Mouse (Mus musculus) heart, adult 2 months (tissue): ENCODE data around the gene Pcnx. TPM values are rescaled to one million over a fixed set of nuclear protein-coding genes. Genes with fewer than 3 reads are reported as not detected.

Experiments
- DNase-seq, 2 experiments: peaks; one replicate each; pipeline ENCODE4 v3.0.0; 2021
- H3K27ac ChIP-seq: fragments of 200-600 bp; 2 replicates; pipeline ENCODE4 v1.8.1; 2022
- H3K27me3 ChIP-seq: fragments of 200-500 bp; 2 replicates; pipeline ENCODE4 v1.6.1; 2012; ENCODE audit warnings: mild to moderate bottlenecking, low read length, inconsistent platforms, mixed read lengths; ENCODE audit not compliant: control insufficient read depth, insufficient read depth
- H3K36me3 ChIP-seq: fragments of 200-500 bp; 2 replicates; pipeline ENCODE4 v1.6.1; 2012; ENCODE audit warnings: low read length, inconsistent platforms; ENCODE audit not compliant: control insufficient read depth, insufficient read depth
- H3K4me1 ChIP-seq: fragments of 200-500 bp; 2 replicates; pipeline ENCODE4 v1.6.1; 2011; ENCODE audit warnings: low read length; ENCODE audit not compliant: control insufficient read depth, insufficient read depth
- H3K4me3 ChIP-seq: fragments of 200-600 bp; 2 replicates; pipeline ENCODE4 v1.8.1; 2022
- H3K79me2 ChIP-seq: fragments of 200-500 bp; replicated peaks from 2 replicates; pipeline ENCODE4 v1.6.1; 2012; ENCODE audit warnings: mild to moderate bottlenecking, inconsistent platforms, low read length, moderate library complexity, mixed read lengths; ENCODE audit not compliant: control insufficient read depth, insufficient read depth
- H3K9ac ChIP-seq: fragments of 200-500 bp; 2 replicates; pipeline ENCODE4 v1.6.1; 2012; ENCODE audit warnings: low read depth, mild to moderate bottlenecking, control low read depth, inconsistent platforms, low read length, mixed read lengths
- CTCF ChIP-seq: fragments of 200-600 bp; IDR thresholded peaks from 2 replicates; pipeline ENCODE4 v1.8.1; 2022; ENCODE audit warnings: antibody characterized with exemption, mild to moderate bottlenecking, moderate library complexity
- EP300 ChIP-seq: fragments of 200-500 bp; IDR thresholded peaks from 2 replicates; pipeline ENCODE4 v1.6.1; 2011; ENCODE audit warnings: low read depth, low read length, control low read depth; ENCODE audit not compliant: insufficient read depth
- POLR2A ChIP-seq: fragments of 200-500 bp; IDR thresholded peaks from 2 replicates; pipeline ENCODE4 v1.6.1; 2011; ENCODE audit warnings: mild to moderate bottlenecking, low read depth, low read length, control low read depth; ENCODE audit not compliant: insufficient read depth
- WGBS: fragments of 180-500 bp; shearing (Covaris S2); methylation state at CpG from one replicate; pipeline ENCODE4 v1.1.7; 2018; 5-methylcytosine and 5-hydroxymethylcytosine counted together
- intact Hi-C: fragments of 180-260 bp; cut with DNase I; formaldehyde crosslinking; loops from one replicate; pipeline ENCODE4 v1.15.1; 2025
- polyA plus RNA-seq: library from polyadenylated mRNA; depleted of rRNA; stranded (reverse); fragments of >200 nt; gene quantifications from 2 replicates; pipeline ENCODE4 v1.2.3, GENCODE M21; 2012
- total RNA-seq, 2 experiments: library from RNA; stranded (reverse); gene quantifications; 2 replicates each; pipeline ENCODE4 v1.2.3; 2021

Gene Pcnx
- total and polyA plus RNA-seq, 3 experiments, result 25.4 to 61.7 (median 58.3) TPM

- no peak for TF ChIP-seq CTCF
- TF ChIP-seq POLR2A, result no peak
- no peak for TF ChIP-seq EP300
- H3K4me3 ChIP-seq, result no peak overlapping the region
- WGBS, result 91% methylated on average over 4 of the region's 4 CpGs
- H3K4me1 ChIP-seq, result peaks cover 1% of the 10 kb centered on the region; the same call in 1 of the 2 replicates
- H3K27ac ChIP-seq, result no peak overlapping the region
- no peak for DNase-seq
- intact Hi-C loops, result no loop called here
- H3K9ac ChIP-seq, result no peak overlapping the region
- no peaks in the 10 kb centered on the region for H3K27me3 ChIP-seq
- H3K36me3 ChIP-seq, result no peaks in the 10 kb centered on the region
- no peaks in the 10 kb centered on the region for H3K79me2 ChIP-seq
Observed at GRCm38 (mm10) chr12:81820700-81821099, 39.1 kb upstream of the Pcnx start.

GRCm38 (mm10) chr12:81822176-81822575 lies 37.6 kb upstream of the Pcnx start:
- H3K27ac ChIP-seq, result no peak overlapping the region
- H3K4me3 ChIP-seq, result no peak overlapping the region
- no peaks in the 10 kb centered on the region for H3K36me3 ChIP-seq
- no peak for DNase-seq
- WGBS, result 79% methylated on average over 4 of the region's 4 CpGs
- no peak overlapping the region for H3K9ac ChIP-seq
- TF ChIP-seq POLR2A (no peak), EP300 (no peak), CTCF (no peak)
- H3K4me1 ChIP-seq, result no peaks in the 10 kb centered on the region; the same call in 1 of the 2 replicates
- intact Hi-C loops, result no loop called here
- H3K27me3 ChIP-seq, result no peaks in the 10 kb centered on the region
- no peaks in the 10 kb centered on the region for H3K79me2 ChIP-seq

GRCm38 (mm10) chr12:81822778-81823480 lies 36.9 kb upstream of the Pcnx start:
- no peak for DNase-seq
- Histone ChIP-seq H3K4me1 (no peaks in the 10 kb centered on the region), H3K27ac (no peak overlapping the region), H3K9ac (no peak overlapping the region), H3K36me3 (no peaks in the 10 kb centered on the region), H3K79me2 (no peaks in the 10 kb centered on the region), H3K27me3 (no peaks in the 10 kb centered on the region), H3K4me3 (no peak overlapping the region)
- WGBS, result 89% methylated on average over 4 of the region's 4 CpGs
- intact Hi-C loops, result no loop called here
- TF ChIP-seq EP300 (no peak), CTCF (no peak), POLR2A (no peak)

GRCm38 (mm10) chr12:81828355-81828754 lies 31.5 kb upstream of the Pcnx start:
- H3K79me2 ChIP-seq, result no peaks in the 10 kb centered on the region
- H3K9ac ChIP-seq, result no peak overlapping the region
- no peak for TF ChIP-seq POLR2A
- TF ChIP-seq CTCF, result no peak
- TF ChIP-seq EP300, result no peak
- H3K36me3 ChIP-seq, result no peaks in the 10 kb centered on the region
- no peak for DNase-seq
- intact Hi-C loops, result no loop called here
- no peak overlapping the region for H3K4me3 ChIP-seq
- 88% methylated on average over 2 of the region's 2 CpGs for WGBS
- H3K27ac ChIP-seq, result no peak overlapping the region
- no peaks in the 10 kb centered on the region; the same call in 1 of the 2 replicates for H3K4me1 ChIP-seq
- no peaks in the 10 kb centered on the region for H3K27me3 ChIP-seq

GRCm38 (mm10) chr12:81832039-81832738 lies 27.6 kb upstream of the Pcnx start:
- WGBS, result 51% methylated on average over 5 of the region's 5 CpGs
- no peak for DNase-seq

GRCm38 (mm10) chr12:81833094-81833493 lies 26.7 kb upstream of the Pcnx start:
- Histone ChIP-seq H3K79me2 (no peaks in the 10 kb centered on the region), H3K36me3 (no peaks in the 10 kb centered on the region)
- DNase-seq, result no peak

More at GRCm38 (mm10) chr12:81832039-81832738, 27.6 kb upstream of the Pcnx start:
- Histone ChIP-seq H3K4me3 (no peak overlapping the region), H3K9ac (no peak overlapping the region), H3K27ac (no peak overlapping the region), H3K4me1 (no peaks in the 10 kb centered on the region; the same call in 1 of the 2 replicates), H3K36me3 (no peaks in the 10 kb centered on the region), H3K27me3 (no peaks in the 10 kb centered on the region), H3K79me2 (no peaks in the 10 kb centered on the region)
- no peak for TF ChIP-seq POLR2A
- no peak for TF ChIP-seq CTCF
- TF ChIP-seq EP300, result no peak
- intact Hi-C loops, result no loop called here

More at GRCm38 (mm10) chr12:81833094-81833493, 26.7 kb upstream of the Pcnx start:
- no peak overlapping the region for H3K9ac ChIP-seq
- H3K27ac ChIP-seq, result no peak overlapping the region
- intact Hi-C loops, result no loop called here
- H3K4me3 ChIP-seq, result no peak overlapping the region
- no peaks in the 10 kb centered on the region for H3K27me3 ChIP-seq
- no peaks in the 10 kb centered on the region; the same call in 1 of the 2 replicates for H3K4me1 ChIP-seq
- TF ChIP-seq EP300 (no peak), POLR2A (no peak), CTCF (no peak)
- 95% methylated on average over 2 of the region's 2 CpGs for WGBS
